Mouse (Mus musculus) stomach, postnatal 0 days (tissue): ENCODE data around the gene Lemd1.

ENCODE experiments used
- CTCF ChIP-seq: IDR thresholded peaks from 2 replicates; pipeline ENCODE4 v1.5.1; 2016; ENCODE audit warnings: antibody characterized with exemption, low read depth, mild to moderate bottlenecking, moderate library complexity
- EP300 ChIP-seq: optimal IDR thresholded peaks from 2 replicates; pipeline ENCODE3; 2016; ENCODE audit warnings: antibody characterized with exemption

- TF ChIP-seq CTCF (no peak), EP300 (no peak)
Observed at GRCm38 (mm10) chr1:132276694-132277093, 85.5 kb downstream of the Lemd1 start.
